Mouse (Mus musculus) lung, embryonic 14.5 days (tissue): ENCODE measurements around the gene Olfr1012. TPM values are rescaled to one million over a fixed set of nuclear protein-coding genes. Genes with fewer than 3 reads are reported as not detected.
A peak's percentile ranks its signal among the peaks of the same experiment; 100 is the strongest.
"Not testable (repeated sequence)": the region's sequence is repeated elsewhere in the genome, so short reads cannot be mapped to it uniquely, and the experiment has no call there.

ENCODE experiments used
- ATAC-seq: fragments of 200-750 bp; cut with Nextera tagmentation; 2 replicates; pipeline ENCODE4 v1.8.0; 2017; ENCODE audit warnings: mild to moderate bottlenecking, moderate TSS enrichment, moderate library complexity; ENCODE audit not compliant: insufficient read depth
- DNase-seq: peaks from one replicate; pipeline ENCODE4 v3.0.0-alpha.2; 2015
- H3K27ac ChIP-seq: fragments of 300-500 bp; sonication (generic); 2 replicates; pipeline ENCODE4 v1.5.1; 2014; ENCODE audit warnings: low read depth, mild to moderate bottlenecking, moderate library complexity
- H3K27me3 ChIP-seq: fragments of 300-500 bp; sonication (generic); 2 replicates; pipeline ENCODE4 v1.6.1; 2014; ENCODE audit warnings: low read length, control low read depth; ENCODE audit not compliant: insufficient read depth
- H3K36me3 ChIP-seq: fragments of 300-500 bp; sonication (generic); 2 replicates; pipeline ENCODE4 v1.6.1; 2014; ENCODE audit warnings: control low read depth; ENCODE audit not compliant: insufficient read depth
- H3K4me1 ChIP-seq: fragments of 300-500 bp; sonication (generic); 2 replicates; pipeline ENCODE4 v1.6.1; 2014; ENCODE audit warnings: antibody characterized with exemption, control low read depth; ENCODE audit not compliant: insufficient read depth
- H3K4me2 ChIP-seq: fragments of 300-500 bp; sonication (generic); 2 replicates; pipeline ENCODE4 v1.6.1; 2014; ENCODE audit warnings: mild to moderate bottlenecking
- H3K4me3 ChIP-seq: fragments of 300-500 bp; sonication (generic); 2 replicates; pipeline ENCODE4 v1.5.1; 2014; ENCODE audit warnings: low read depth, low read length
- H3K9ac ChIP-seq: fragments of 300-500 bp; sonication (generic); 2 replicates; pipeline ENCODE4 v1.6.1; 2014
- H3K9me3 ChIP-seq: fragments of 300-500 bp; sonication (generic); 2 replicates; pipeline ENCODE4 v1.6.1; 2016; ENCODE audit warnings: low read depth, low read length, control low read depth
- CTCF ChIP-seq: IDR thresholded peaks from 2 replicates; pipeline ENCODE4 v1.5.1; 2016; ENCODE audit warnings: antibody characterized with exemption, low read depth
- WGBS: fragments of 180-500 bp; shearing (Covaris S2); extraction: QIAGEN DNeasy Blood & Tissue Kit; methylation state at CpG from one replicate; pipeline ENCODE4 v1.1.7; 2014; 5-methylcytosine and 5-hydroxymethylcytosine counted together
- polyA plus RNA-seq: library from polyadenylated mRNA; unstranded; fragments of >200 nt; fragmentation: Nextera tagmentation; extraction: Ambion mirVana; gene quantifications from 2 replicates; pipeline ENCODE4 v1.2.1, GENCODE M21; 2014

Olfr1012 gene
- polyA plus RNA-seq, 1 experiment from 2014 or later, result not detected

DNA sequence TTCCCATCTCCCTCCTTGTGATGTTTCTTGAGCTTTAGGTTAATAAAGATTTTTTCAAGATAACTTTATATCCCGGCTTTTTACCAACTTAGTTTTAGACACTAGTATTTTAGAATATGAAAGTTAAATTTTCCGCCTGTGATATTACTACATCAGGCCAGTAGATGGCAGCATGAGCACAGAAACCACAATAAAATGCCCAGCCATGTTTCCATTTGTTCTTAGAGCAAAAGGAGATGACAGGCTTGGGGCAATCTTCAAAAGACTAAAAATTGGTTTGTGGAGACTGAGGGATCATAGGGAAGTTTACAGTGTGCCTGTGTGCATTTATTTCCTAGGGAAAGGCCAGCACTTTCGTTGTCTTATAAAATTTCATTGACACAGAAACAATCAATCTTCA is 36.8 kb downstream of the Olfr1012 start:
- no peak overlapping the region for H3K4me3 ChIP-seq
- no peak for ATAC-seq
- no peak overlapping the region for H3K9ac ChIP-seq
- no peaks in the 10 kb centered on the region for H3K9me3 ChIP-seq
- no peaks in the 10 kb centered on the region for H3K4me1 ChIP-seq
- H3K4me2 ChIP-seq, result no peak overlapping the region
- no peaks in the 10 kb centered on the region for H3K27me3 ChIP-seq
- DNase-seq, result peak; percentile 78
- no peak overlapping the region for H3K27ac ChIP-seq
- no peaks in the 10 kb centered on the region for H3K36me3 ChIP-seq
- TF ChIP-seq CTCF, result peak; percentile 71
- 10% methylated on average over 3 of the region's 3 CpGs for WGBS

- no peak for DNase-seq
- Histone ChIP-seq H3K27ac (no peak within 1 kb of the TSS), H3K4me1 (no peaks in the 10 kb centered on the region), H3K27me3 (no peaks in the 10 kb centered on the region), H3K9me3 (no peaks in the 10 kb centered on the region), H3K36me3 (no peaks in the 10 kb centered on the region), H3K9ac (no peak within 1 kb of the TSS), H3K4me2 (no peak within 1 kb of the TSS), H3K4me3 (no peak within 1 kb of the TSS)
- ATAC-seq, result no peak
- WGBS, result 75% methylated on average over 1 of the region's 1 CpGs
- TF ChIP-seq CTCF, result no peak
Measured at GRCm38 (mm10) chr2:85715119-85715518, 47.4 kb downstream of the Olfr1012 start, which contains the start of gene Olfr1009. TSS of gene Olfr1009 (plus strand) at chr2:85715419.

GRCm38 (mm10) chr2:85711159-85711558 is 51.4 kb downstream of the Olfr1012 start:
- ATAC-seq, result no peak
- H3K36me3 ChIP-seq, result no peaks in the 10 kb centered on the region
- H3K27me3 ChIP-seq, result no peaks in the 10 kb centered on the region
- no peak overlapping the region for H3K4me2 ChIP-seq
- no peak overlapping the region for H3K27ac ChIP-seq
- no peak overlapping the region for H3K9ac ChIP-seq
- no peak overlapping the region for H3K4me3 ChIP-seq
- TF ChIP-seq CTCF, result no peak
- no peaks in the 10 kb centered on the region for H3K9me3 ChIP-seq
- no peaks in the 10 kb centered on the region for H3K4me1 ChIP-seq
- WGBS, result 27% methylated on average over 1 of the region's 1 CpGs
- DNase-seq, result no peak

DNA sequence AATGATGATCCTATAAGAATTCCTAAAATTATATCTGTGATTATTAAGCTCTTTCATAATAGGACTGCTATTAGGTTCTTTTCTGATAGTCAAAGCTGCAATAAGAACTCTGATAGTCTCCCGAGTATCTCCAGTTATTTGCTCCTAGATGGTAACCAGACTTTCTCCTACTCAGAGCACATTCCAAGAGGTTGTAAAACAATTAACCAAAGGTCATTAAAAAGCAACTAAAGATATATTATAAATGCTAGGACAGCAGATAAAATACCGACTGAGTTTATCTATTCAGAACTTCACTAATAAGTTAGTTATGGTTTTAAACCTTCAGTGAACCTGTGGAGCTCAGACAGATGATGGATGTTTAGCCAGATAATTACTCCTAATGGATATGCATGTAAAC is 51.9 kb downstream of the Olfr1012 start:
- ATAC-seq, H3K4me3 ChIP-seq, H3K4me1 ChIP-seq, H3K27me3 ChIP-seq, H3K36me3 ChIP-seq, H3K9ac ChIP-seq, H3K4me2 ChIP-seq, H3K9me3 ChIP-seq, H3K27ac ChIP-seq, DNase-seq: not testable (repeated sequence)
- 44% methylated on average over 2 of the region's 2 CpGs for WGBS

Other genes starting within 250 kb of the Olfr1012 start
- 0.14 TPM in 1 of 2 replicates, not detected in the other for gene 4833423E24Rik, start 243.7 kb downstream of the Olfr1012 start, polyA plus RNA-seq
- not detected in 2 replicates for gene Olfr996, start 183.6 kb downstream of the Olfr1012 start, polyA plus RNA-seq
- gene Olfr998, start 173.8 kb downstream of the Olfr1012 start, polyA plus RNA-seq, result not detected in 2 replicates
- gene Olfr1000, start 150.9 kb downstream of the Olfr1012 start, polyA plus RNA-seq, result not detected in 2 replicates
- not detected in 2 replicates for gene Olfr1002, start 112.1 kb downstream of the Olfr1012 start, polyA plus RNA-seq
- gene Olfr154, start 98.3 kb downstream of the Olfr1012 start, polyA plus RNA-seq, result not detected in 2 replicates
- gene Olfr1006, start 84.0 kb downstream of the Olfr1012 start, polyA plus RNA-seq, result not detected in 2 replicates
- gene Olfr1008, start 73.3 kb downstream of the Olfr1012 start, polyA plus RNA-seq, result not detected in 2 replicates
- not detected in 2 replicates for gene Olfr1009, start 47.3 kb downstream of the Olfr1012 start, polyA plus RNA-seq
- gene Olfr1013, start 4.3 kb upstream of the Olfr1012 start, polyA plus RNA-seq, result not detected in 2 replicates
- not detected in 2 replicates for gene Olfr1014, start 9.9 kb upstream of the Olfr1012 start, polyA plus RNA-seq
- gene Olfr1015, start 19.3 kb upstream of the Olfr1012 start, polyA plus RNA-seq, result not detected in 2 replicates
- gene Olfr1016, start 39.8 kb upstream of the Olfr1012 start, polyA plus RNA-seq, result not detected in 2 replicates
- gene Olfr1018, start 55.7 kb upstream of the Olfr1012 start, polyA plus RNA-seq, result not detected in 2 replicates
- not detected in 2 replicates for gene Olfr1019, start 82.7 kb upstream of the Olfr1012 start, polyA plus RNA-seq
- not detected in 2 replicates for gene Olfr1020, start 84.3 kb upstream of the Olfr1012 start, polyA plus RNA-seq
- not detected in 2 replicates for gene Olfr1022, start 105.8 kb upstream of the Olfr1012 start, polyA plus RNA-seq
- not detected in 2 replicates for gene Olfr1023, start 122.9 kb upstream of the Olfr1012 start, polyA plus RNA-seq
- not detected in 2 replicates for gene Olfr1024, start 142.3 kb upstream of the Olfr1012 start, polyA plus RNA-seq
- gene Olfr1025-ps1, start 152.4 kb upstream of the Olfr1012 start, polyA plus RNA-seq, result not detected in 2 replicates
- gene Olfr1026, start 158.8 kb upstream of the Olfr1012 start, polyA plus RNA-seq, result not detected in 2 replicates
- not detected in 2 replicates for gene Olfr1028, start 187.7 kb upstream of the Olfr1012 start, polyA plus RNA-seq
- not detected in 2 replicates for gene Olfr1029, start 211.1 kb upstream of the Olfr1012 start, polyA plus RNA-seq
- not detected in 2 replicates for gene Olfr1030, start 216.5 kb upstream of the Olfr1012 start, polyA plus RNA-seq
- not detected in 2 replicates for gene Olfr1031, start 227.5 kb upstream of the Olfr1012 start, polyA plus RNA-seq
- not detected in 2 replicates for gene Olfr1032, start 242.8 kb upstream of the Olfr1012 start, polyA plus RNA-seq